Mouse (Mus musculus) cerebellum, postnatal 36 days (tissue): Measurements from ENCODE around the gene Rbm33.

Experiments used
- DNase-seq, 2 experiments: peaks; one replicate each; pipeline ENCODE4 v3.0.0; 2021 to 2022; ENCODE audit warnings: mixed read lengths in 2 of 2

Gene Rbm33

DNA sequence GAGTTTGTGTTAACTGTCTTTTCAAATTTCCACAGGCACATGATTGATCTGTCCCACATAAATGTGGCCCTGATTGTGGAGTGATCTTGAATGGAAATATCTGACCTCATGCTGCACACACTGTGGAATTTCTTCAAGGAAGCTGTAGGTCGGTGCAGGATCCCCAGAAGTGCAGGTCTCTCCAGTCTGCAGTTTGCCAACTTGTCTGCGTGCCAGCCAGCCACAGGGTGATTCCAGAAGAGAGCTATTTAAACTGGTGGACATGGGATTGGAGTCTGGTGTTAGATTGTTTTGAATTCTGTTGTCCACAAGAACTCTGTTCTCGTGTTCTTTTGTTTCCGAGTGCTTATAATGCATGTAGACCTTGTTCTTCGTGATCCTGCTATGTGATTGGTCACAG lies 96.6 kb downstream of the Rbm33 start:
- DNase-seq, result peak in 1 of 2 experiments; percentile 35

DNA sequence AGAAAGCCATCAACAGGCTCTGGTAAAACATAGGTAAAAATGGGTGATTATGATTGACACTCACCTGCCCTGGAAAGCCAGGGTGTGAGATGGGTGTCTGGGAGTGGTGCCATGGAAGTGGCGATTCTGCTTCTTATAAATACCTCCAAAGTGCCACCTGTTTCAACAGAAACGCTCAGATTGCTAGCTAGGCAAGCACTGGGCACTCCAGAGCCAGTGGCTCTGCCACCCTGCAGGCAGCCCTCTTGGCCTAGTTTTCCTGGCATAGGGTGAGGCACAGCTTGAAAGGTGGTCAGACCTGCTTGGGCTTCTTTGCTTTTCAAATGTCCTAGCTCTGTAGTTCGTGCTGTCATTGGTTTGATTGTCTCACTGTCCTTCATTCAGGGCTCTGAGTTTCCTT lies 97.2 kb downstream of the Rbm33 start:
- DNase-seq, result peak; percentile 42 to 47

DNA sequence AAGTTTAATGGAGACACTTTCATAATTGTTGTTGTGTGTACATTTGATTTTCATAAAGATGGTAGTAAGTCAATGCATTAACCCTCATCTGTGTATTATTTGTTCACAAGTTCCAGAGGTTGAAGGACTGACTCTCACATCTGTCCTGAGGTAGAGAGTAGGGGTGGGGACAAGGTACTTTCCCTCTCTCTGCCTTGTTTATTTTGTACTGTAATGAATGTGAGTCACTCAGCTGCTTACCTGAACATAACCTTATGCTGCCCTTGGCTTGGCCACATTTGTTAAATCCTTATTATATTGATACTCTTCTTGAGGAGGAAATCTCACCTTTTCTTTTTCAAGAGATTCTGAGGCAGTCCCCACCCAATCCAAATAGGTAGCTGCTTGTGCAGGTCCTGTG lies 99.1 kb downstream of the Rbm33 start:
- DNase-seq, result no peak

DNA sequence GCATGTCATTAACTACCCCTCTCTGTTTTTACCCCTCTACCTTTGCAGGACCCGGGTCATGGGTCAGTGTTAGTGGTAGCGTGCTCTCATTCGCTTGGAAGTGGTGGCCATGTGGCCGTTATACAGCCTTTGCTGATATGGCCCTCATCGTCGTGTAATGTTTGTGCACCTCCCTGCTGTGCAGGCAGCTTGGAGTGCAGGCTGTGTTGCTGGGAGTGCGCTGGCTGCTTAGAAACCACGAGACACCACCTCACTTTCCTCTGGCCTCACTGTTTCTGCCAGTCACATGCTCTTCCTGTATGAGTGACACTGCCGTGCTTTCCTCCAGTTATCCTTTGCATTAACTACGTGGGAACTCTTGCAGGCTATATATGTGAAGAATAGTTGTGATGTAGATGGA lies 101.8 kb downstream of the Rbm33 start:
- no peak for DNase-seq

DNA sequence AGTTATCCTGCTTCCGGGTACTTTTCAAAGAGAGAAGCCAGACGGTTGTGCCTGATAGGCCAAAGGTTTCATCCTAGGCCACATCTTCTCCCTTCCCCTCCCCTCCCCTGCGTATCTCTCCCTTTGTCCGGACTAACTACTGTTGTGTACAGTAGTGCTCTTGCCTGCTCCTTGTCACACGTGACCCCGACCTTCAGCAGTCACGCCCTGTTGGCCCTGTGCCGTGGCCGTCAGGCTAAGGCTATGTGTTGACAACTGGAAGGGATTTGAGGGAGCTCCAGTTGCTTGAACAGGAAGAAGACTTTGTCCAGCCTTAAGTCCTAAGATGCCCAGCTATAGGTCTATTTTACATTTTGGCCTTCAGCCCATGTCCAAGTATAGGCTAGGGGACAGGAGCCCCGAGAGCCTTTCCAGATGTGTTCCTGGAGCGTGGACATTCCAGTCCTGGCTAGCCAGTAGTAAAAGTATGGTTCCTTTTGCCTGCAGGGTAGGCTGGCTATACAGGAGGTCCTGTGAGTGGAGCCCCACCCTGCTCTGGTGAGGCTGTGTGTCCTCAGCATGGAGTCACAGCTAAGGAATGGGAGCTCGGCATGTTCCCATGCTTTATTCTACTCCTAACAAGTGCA lies 102.8 kb downstream of the Rbm33 start:
- DNase-seq, result no peak

DNA sequence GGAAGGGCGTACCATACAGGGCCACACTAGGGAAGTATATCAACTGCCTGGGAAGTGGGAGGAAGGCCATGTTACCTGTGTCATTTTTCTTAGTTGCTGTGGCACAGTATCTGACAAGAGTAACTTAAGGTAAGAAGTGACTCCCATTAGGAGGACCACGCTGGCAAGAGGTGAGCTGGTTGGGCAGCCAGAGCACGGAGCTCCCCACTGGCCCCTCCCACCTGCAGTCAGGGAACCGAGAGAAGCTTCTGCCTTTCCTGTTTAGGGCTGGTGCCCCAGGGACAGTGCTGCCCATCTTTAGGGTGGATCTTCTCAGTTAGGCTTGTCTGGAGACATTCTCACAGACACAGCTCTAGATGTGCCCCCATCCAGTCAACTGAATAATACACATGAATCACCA lies 106.9 kb downstream of the Rbm33 start:
- no peak for DNase-seq

DNA sequence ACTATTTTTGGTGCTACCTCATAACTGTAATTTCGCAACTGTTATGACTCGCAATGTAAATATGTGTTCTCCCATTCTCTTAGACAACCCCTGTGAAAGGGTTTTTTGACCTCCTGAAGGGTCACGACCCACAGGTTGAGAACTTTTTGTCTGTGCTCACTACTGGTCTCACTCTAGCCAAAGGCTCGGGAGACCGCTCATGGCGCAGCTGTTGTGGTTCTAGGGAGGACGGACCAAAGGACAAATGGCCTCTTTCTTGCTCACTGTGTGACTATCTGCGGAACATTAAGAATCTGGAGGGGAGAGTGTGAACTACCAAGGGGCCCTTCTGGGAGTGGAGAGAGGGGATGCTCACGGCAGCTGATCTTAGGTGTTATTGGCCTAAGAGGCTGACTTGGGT lies 109.0 kb downstream of the Rbm33 start:
- DNase-seq, result no peak

DNA sequence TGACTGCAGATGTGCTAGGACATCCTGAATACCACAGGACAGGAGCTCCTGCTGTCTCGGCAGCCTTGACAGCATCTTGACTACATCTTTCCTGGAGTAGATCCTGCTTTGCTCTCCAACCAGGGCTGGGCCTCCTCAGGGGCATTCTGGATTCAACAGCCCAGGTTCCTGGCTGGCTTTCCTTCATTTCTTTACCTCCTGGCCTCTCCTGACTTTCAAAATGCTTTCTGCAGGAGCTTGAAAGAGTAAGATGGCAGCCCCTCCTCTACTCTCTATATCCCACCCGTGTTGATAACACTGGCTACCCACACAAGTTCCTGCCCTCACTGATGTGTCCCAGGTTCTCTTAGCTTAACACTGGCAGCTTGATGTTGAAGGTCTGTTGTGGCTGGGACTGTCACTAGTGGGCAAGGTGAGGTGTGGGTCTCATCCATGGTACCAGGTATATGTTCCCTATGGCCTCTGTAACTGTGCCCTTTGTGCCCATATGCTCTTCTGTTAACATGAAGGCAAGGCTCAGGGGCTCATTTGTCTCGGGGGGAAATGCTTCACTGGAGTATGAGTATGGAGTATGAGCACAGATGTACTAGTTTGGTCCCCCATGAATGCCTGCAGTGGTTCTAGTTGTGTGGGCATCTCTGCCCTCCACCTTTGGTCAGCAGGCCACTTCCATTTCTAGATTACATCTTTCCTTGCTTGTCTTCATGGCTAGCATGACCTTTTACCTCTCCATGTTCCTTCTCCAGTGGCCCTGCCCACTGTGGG lies 133.4 kb downstream of the Rbm33 start:
- DNase-seq, result peak in 1 of 2 experiments; percentile 0

DNA sequence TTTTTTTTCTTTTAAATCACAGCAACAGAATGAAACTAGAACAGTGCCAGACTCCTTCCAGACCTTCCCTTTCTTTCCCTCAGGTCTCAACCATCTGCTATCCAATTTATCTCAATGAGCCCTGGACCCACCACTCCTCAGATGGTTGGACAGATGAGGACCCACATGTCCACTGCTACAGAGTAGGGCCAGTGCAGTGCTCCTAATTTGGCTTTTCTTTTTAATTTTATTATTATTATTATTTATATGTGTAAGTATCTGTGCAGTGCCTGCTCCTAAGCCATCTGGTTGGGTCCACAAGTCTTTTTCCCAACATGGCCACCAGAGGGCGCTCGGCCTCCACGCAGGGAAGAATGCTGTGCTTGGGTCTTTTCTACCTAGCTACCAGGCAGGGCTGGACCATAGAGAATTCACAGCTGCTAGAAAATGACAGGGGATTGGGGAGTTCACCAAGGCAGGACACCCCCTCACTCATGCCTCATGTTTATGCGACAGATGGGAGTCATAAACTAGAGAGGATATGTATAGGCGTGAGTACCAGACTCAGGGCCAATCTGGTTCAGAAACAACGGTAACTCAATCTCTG lies 134.2 kb downstream of the Rbm33 start:
- DNase-seq, result peak; percentile 82 to 88

DNA sequence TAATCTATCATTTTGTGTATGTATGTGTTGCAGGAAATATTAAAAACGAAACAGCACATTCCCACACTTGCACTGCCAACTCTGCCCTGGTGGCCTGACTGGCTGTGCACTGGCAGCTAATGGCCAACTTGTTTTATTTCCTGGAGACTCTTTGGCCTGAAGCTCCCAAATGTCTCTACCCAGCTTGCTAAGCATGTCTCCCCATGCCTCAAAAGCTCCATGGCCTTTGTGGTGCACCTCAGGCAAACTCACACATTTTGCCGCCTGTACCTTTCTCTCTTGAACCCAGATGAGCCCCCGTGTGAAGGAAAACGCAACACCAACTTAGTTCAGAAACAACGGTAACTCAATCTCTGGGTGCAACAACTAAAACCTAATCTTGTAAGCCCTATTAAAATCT lies 136.2 kb downstream of the Rbm33 start:
- DNase-seq, result peak in 1 of 2 experiments; percentile 0

DNA sequence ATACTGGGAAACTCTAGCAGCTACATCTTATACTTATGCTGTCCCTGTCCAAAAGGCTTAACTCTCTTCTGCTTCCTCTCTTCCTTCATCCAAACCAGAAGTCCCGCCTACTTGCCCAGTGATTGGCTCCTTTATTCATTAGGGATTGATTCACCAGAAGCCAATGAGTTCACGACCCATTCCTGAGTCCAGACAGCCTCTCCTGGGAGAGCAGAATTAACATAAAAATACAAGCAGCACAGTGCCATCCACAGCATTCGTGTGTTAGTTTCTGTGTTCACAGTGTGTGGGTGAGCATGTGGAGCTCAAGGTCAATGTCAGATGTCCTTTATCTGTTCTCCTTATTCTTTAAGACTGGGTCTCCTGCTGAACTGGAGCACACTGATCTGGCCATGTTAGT lies 136.6 kb downstream of the Rbm33 start:
- DNase-seq, result no peak

DNA sequence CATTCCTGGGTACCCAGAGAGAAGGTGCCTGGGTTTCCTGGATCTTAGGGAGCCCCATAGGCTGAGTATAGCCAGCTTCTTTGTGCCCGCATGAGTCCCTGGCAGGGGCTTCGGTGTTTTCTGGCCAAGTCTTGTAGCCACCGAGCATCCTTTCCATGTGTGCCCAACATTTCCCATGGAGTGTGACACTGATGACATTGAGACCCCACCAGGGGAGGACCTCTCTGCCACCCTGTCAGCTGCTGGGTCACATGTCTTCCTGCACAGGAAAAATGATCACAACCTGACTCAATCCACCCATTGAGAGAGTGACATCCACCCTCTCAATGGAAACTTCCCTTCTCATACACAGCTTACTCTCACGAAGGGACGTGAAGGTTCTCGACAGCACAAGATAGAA lies 137.6 kb downstream of the Rbm33 start:
- peak in 1 of 2 experiments; percentile 0 for DNase-seq

DNA sequence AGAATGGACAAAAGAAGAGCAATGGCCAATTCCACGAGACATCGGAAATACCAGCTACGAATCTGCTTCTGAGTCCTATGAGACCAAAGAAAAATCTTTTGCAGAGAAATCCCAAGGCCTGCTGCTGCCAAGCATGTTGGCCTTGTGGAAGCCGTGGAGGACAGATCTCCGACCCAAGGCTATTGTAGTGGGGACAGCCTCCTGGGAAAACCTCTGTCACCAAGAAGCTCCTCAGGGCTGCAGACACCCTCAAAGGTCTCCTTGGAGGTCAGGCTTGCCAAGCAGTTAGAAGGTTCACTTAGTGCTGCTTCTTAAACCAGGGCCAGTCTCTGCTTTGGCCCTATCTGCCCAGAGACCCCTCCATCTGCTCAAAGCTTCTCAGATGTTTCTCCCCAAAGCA lies 138.8 kb downstream of the Rbm33 start:
- peak in 1 of 2 experiments; percentile 0 for DNase-seq

DNA sequence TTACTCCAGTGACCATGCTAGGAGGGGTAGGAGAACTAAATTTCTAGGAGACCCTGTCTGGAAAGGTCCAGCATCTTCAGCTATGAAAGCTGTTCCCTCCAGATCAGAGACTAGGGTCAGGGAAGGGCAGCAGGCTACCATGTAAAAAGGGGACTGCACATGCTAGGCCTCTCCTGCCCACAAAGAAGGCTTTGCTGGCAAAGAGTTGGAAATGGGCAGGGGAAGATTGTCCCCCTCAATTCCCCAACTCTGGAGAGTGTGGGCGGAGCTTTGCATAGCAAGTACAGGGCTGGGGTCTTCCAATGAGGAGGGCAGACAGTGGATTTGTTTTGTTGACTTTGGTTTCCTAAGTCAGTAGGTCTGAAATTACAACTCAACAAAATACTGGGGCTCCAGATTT lies 139.4 kb downstream of the Rbm33 start:
- peak in 1 of 2 experiments; percentile 0 for DNase-seq

DNA sequence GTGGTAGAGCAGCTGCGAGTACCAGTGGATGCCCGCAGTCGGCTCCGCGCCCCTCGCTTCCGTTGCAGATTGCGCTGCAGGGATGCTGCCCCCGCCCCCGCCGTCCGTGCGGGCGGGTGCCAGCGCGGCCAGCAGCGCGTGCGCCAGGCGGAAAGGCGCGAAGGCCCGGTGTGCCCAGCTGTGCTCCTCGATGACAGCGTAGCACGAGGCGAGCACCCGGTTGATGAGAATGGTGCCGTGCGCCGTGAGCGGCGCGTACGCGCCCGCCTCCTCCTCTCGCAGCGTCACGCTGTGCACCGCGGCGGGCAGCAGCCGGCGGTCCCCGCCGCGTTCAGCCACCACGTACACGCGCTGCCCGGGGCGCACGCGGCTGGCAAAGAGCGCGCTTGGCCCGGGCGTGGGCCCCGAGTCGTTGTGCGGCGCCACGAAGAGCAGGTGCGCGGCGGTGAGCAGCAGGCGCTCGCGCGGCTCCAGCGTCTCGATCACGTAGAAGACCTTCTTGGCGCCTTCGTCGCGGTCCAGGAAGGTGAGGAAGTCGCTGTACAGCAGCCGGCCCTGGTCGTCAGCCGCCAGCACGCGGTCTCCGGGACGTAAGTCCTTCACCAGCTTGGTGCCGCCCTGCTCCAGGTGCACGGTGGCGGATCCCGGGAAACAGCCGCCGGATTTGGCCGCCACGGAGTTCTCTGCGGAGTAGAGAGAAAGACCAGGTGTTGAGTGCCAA lies 141.2 kb downstream of the Rbm33 start:
- DNase-seq, result no peak

DNA sequence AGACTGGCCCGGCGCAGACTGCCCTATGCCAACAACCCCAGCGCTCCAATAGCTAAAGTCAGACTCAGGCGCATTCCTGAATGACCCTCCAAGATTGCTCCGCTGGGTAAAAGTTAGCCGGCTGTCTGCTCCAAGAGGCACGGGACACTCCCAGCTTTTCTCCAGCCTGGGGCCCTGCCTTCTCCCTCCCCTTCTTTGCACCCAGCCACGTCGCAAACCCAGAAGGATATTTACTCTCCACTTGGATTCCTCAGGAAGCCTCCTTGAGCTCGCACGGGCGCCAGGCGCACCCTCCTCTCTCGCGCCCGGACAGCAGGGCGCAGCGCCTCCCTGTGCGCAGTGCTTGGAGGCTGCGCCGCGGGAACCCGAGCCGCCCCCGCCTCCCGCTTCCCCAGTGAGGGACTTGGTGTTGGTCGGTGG lies 141.9 kb downstream of the Rbm33 start:
- DNase-seq, result no peak

DNA sequence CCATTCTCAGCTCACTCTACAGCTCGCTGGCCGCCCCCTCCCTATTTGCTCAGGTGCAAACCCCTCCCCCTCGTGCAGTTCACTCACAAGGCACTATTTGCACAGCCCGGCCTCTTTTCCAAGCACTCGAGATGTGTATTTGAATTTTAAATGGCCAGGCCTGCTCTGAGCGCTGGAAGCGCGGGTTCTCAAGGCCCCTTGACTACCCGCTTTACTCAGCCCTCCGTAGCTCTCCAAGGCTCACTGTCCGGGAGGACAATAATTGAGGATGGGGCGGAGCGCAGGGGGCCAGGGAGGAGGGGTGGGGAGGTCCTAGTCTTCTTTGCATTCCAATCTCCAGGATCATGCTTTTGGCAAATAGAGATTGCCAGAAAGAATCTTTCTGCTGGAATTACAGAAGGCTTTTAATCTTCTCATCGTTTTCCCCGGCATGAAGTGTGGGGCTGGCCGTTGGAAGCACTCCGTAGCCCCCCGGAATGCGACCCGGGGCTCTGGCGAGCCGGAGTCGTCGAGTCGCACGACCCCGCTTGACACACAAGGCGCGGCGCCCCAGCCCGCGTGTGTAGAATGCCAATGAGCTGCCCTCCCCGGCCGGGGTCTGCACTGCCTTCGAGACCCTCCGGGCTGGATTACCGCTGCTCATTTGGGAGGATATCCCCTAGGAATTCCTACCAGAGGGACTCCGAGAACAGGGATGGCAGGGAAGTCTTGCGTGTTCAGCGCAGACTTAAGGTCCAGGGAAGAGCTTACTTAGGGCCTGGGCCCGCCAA lies 142.7 kb downstream of the Rbm33 start:
- DNase-seq, result no peak

DNA sequence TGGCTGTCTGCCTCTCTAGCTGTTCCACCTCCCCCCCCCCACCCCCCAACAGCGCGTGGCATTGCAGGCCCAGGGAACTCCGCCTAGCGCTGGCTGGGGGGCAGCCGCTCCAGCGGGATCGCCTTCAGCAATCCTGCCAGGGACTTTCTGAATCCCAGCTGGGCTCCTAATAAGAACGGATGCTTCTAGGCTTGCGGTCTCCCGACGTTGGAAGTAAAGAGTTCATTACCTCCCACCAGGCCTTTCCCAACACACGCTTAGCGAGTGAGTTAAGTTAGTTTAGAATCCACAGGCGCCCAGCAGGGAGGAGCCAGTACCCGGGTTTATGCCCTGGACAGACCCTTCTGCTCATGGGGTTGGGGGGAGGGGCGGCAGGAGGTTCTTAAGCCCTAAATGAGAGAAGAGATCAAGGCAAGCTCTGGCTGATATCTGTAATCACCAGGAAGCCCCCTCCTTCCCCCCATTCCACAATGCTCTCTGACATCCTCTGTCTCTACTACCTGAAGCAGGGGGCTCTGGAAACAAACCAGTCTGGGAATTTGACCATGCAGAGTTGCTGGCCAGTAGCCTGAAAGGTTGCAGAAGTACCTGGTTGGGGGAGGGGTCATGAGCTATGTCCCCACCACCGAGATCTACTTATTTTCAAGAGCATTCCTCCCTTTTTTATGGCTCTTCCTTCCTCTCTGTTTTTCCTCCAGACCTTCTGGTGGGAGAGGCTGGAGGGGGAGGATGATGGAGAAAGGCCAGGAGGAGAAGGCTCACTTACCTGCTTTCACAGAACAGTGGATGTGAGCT lies 143.8 kb downstream of the Rbm33 start:
- DNase-seq, result no peak

DNA sequence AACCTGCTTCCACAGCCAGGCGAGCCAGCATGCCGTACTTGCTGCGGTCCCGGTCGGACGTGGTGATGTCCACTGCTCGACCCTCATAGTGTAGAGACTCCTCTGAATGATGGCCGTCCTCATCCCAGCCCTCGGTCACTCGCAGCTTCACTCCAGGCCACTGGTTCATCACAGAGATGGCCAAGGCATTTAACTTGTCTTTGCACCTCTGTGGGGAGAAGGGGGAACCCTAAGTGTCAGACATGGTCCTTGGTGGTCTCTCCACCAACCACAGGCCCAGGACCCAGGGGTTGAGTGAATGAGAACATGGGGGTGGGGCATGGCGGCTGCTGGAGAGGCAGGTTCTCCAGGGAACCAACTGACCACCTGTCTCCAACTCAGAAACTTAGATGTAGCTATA lies 144.5 kb downstream of the Rbm33 start:
- DNase-seq, result no peak

DNA sequence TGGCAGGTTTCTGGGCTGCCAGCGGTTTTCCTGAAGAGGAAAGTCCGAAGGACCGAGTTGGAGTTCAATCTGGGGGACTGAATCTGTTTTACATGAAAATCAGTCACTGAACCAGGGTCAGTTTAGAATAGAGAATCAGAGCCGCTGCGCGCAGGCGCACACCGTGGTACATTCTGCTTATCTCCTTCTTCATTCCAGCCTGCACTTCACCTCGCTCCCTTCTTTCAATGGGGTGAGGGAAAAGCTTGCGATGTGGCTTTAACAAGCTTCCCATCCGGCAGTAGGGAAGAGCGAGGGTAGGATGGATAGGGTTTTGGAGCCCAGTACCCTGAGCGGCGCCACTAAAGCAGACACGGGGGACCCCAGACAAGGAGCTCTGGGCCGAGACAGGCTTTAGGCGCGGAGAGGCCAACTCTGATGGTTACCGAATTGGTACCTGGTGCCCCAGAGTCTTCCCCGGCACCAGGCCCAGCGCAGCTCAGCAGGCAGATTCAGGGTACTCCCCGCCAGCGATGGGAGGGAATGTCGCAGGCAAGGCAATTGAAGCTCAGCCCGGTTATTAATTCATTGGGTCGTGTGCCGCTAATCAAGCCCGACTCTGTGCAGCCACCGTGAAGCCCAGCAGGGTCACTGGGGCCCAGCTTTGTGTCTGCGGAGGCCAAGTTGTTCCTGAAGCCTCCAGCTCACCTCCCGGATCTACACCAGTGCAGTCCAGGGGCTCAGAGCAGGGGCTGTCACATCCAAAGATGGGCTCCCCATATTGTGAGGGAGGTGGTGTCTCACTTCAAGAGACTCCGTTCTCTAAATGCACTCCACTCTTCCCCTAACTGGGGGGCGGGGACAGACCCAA lies 146.0 kb downstream of the Rbm33 start:
- no peak for DNase-seq

DNA sequence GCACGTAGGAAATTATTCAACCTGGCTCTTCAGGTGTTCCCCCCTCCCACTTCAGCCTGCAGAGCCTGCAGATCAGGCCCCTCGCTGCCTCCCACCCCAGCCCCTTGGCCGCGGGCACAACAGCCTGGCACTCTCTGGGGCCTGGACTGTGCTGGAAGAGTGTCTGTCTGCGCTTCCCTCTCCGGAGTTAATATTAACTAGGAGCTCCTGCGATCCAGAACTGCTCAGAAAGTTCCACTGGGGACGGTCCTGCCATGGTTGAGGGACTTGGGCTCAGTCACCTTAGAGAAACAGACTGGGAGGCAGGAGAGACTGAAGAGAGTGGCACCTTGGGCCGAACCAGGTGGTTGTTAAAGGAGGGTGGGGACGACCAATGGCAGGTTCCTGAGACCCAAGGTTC lies 146.7 kb downstream of the Rbm33 start:
- DNase-seq, result no peak
